Mouse (Mus musculus) brown adipose tissue, adult 24 weeks (tissue): ENCODE results near the gene Vps41. TPM values are rescaled to one million over a fixed set of nuclear protein-coding genes. Genes with fewer than 3 reads are reported as not detected.

ENCODE experiments used
- H3K27ac ChIP-seq: fragments of 200-500 bp; replicated peaks from 2 replicates; pipeline ENCODE4 v1.5.1; 2012; ENCODE audit warnings: low read depth, mild to moderate bottlenecking, low read length
- H3K4me1 ChIP-seq: fragments of 200-500 bp; 2 replicates; pipeline ENCODE4 v1.6.1; 2012; ENCODE audit warnings: low read length, mixed read lengths; ENCODE audit not compliant: control insufficient read depth, insufficient read depth, insufficient read length
- H3K4me3 ChIP-seq: fragments of 200-500 bp; 2 replicates; pipeline ENCODE4 v1.5.1; 2012; ENCODE audit warnings: low read depth, mild to moderate bottlenecking, low read length, moderate library complexity; ENCODE audit not compliant: insufficient read depth
- polyA plus RNA-seq: library from polyadenylated mRNA; stranded (reverse); fragments of >200 nt; gene quantifications from 2 replicates; pipeline ENCODE4 v1.2.4, GENCODE M21; 2012; ENCODE audit not compliant: missing spikeins, insufficient read depth, insufficient read length

Vps41 gene
- polyA plus RNA-seq, 1 experiment, result 42.3 TPM

DNA sequence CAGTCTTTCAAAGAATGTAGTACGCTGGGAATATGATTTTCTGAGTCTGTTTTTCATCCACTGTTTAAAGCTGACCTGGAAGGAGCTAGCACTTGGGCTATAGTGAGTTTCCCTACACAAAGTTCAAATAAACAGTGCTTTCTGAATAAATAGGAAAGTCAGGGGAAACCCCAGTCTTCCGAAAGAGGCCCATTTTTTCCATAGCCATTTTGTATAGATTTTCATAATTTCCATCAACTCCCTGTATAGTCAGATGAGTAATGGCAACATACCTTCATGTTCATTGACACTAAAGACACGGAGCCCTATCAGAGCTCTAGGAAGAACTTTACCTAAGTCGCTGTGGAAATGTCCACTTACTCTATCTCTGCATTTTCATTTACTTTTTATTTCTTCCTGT is 122.1 kb downstream of the Vps41 start:
- Histone ChIP-seq H3K4me1 (no peaks in the 10 kb centered on the region), H3K27ac (no peak overlapping the region), H3K4me3 (no peak overlapping the region)

DNA sequence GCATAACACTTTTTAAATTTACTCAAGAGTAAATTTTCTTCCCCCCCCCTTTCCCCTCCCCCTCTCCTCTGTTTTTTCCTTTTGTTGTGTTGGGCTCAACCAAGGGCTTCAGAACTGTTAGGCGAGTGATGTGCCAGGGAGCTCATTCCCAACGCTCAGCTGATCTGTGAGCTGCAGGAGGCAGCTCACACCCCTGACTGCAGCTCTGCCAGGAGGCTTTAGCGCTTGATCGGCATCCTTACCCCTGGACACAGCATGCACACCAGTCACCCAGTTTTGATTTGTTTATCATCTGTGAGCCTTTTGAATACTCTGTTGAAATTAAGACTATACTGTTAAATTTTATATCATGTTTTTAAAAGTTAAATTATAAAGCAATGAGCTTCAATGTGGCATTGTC is 123.3 kb downstream of the Vps41 start:
- Histone ChIP-seq H3K4me3 (no peak overlapping the region), H3K27ac (no peak overlapping the region), H3K4me1 (no peaks in the 10 kb centered on the region)

DNA sequence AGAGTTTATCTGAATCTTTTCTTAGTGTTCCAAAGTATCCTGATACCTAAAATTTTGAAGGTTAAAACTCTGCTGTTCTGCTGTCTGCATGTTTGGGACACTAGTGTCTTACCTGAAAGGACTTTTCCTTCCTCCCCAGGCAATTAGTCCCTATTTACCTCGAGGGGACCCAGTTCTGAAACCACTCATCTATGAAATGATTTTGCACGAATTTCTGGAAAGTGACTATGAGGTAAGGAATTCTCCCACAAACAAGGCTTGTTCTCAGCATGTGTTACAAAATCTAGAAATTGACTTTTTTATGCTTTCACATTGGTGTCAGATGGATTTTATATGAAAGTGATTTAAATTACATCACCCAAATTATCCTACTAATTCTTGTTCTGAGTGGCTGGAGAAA is 123.9 kb downstream of the Vps41 start:
- Histone ChIP-seq H3K4me3 (no peak overlapping the region), H3K4me1 (no peaks in the 10 kb centered on the region), H3K27ac (no peak overlapping the region)

DNA sequence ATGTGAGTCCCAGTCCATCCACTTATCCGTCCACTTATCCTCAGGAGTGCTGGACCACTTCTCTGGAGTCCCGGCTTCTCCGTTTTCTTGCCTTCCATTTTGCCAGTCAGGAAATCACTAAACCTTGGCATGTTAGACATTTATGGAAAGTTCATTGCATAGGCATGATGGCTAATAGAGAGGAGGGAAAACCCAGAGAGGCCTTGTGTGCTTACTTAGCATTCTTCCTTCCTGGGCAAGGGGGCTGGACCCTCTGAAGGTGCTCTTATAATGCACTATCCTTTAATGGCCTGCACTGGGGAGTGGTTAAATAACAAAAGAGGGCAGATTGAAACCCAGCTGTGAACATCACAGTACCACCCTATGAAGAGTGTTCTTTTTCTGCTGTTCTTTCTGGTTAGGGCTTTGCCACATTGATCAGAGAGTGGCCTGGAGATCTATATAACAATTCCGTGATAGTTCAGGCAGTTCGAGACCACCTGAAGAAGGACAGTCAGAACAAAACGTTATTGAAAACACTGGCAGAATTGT is 124.7 kb downstream of the Vps41 start:
- Histone ChIP-seq H3K4me1 (no peaks in the 10 kb centered on the region), H3K27ac (no peak overlapping the region), H3K4me3 (no peak overlapping the region)

DNA sequence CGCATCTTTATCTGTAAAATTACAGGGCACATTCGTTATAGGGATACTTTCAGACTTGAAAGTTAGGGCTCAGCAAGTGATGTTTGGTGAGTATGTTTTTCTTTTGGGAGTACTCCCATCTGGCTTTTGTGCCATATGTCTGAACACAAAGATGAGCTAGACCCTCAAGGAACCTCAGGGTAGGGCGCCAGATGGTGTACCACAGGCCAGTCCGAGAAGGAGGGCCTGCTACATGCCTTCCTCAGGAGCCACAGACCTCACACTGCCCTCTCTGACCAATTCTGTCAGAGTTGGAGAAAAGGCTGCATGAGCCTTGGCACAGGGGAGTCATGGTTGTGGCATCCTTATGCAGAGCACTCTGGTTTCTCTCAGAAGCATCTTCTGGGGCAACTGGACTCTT is 125.5 kb downstream of the Vps41 start:
- Histone ChIP-seq H3K4me1 (no peaks in the 10 kb centered on the region), H3K27ac (no peak overlapping the region), H3K4me3 (no peak overlapping the region)

DNA sequence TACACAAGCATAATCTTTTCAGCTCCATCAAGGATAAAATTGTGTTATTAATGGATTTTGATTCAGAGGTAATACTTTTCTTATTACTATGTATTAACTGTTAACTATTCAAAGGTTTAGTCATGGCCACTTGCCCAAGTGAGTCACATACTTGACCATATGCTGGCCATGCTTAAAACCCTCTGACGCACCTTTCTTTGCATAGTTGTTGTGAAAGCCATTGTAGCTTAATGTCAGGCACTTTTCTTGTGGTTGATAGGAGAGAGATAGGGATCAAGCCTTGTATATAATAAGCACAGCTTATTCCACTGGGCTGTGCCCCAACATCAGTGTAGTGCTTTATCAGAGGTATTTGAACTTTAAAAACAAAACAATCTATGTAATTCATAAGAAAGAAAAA is 126.5 kb downstream of the Vps41 start:
- Histone ChIP-seq H3K4me1 (no peaks in the 10 kb centered on the region), H3K4me3 (no peak overlapping the region), H3K27ac (no peak overlapping the region)

DNA sequence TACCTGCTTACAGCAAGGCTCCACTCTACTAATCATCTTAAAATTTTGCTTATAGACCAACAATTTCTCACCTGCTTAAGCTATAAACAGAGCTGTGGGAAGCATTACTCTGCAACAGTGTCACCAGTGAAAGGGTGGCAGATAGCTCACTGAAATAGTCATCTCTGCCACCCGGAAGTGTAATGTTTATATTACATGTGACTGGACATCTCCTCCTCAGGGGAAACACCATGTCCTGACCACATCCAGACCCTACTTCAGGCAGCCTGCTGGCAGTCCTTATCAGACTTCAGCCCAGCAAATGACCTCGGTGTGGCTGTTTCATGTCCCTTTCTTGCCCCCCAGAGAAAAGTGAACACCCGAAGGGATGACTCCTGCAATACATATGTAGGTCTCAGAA is 130.3 kb downstream of the Vps41 start:
- no peak overlapping the region for H3K4me3 ChIP-seq
- no peaks in the 10 kb centered on the region for H3K4me1 ChIP-seq
- no peak overlapping the region for H3K27ac ChIP-seq

DNA sequence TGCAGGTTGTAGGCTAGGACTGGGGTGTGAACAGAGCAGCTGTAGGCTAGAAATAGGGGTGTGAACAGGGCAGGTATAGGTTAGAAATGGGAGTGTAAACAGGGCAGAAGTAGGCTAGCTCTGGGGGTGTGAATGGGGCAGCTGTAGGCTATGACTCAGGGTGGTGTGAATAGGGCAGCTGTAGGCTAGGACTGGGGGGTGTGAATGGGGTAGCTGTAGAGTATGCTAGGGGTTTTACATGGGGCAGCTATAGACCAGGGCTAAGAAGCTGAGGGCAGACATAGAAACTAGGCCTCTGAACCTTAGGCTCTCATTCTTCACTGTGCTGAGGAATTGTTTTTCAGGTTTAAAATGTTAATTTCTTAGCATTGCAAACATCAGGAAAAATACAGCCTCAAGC is 132.5 kb downstream of the Vps41 start:
- H3K27ac ChIP-seq, result no peak overlapping the region
- no peak overlapping the region for H3K4me3 ChIP-seq
- no peaks in the 10 kb centered on the region for H3K4me1 ChIP-seq

DNA sequence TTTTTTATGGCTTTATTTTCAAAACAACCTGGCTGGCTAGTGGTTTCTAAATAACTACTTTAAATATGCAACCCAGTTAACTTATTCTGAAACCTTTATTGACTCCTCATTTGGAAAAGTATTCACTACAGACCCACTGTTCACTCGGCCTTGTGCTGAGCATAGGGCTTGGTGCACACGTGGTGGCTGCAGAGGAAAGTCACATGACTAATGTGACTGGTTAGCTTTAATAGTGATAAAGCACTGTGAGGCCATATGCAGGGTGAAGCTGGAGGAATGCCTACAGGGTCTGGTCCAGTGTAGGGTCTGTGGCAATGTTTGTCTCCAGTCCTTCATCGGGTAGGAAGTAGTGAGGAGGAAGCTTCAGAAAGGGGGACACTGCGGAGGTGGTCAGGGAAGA is 134.1 kb downstream of the Vps41 start:
- Histone ChIP-seq H3K4me1 (no peaks in the 10 kb centered on the region), H3K27ac (no peak overlapping the region), H3K4me3 (no peak overlapping the region)

DNA sequence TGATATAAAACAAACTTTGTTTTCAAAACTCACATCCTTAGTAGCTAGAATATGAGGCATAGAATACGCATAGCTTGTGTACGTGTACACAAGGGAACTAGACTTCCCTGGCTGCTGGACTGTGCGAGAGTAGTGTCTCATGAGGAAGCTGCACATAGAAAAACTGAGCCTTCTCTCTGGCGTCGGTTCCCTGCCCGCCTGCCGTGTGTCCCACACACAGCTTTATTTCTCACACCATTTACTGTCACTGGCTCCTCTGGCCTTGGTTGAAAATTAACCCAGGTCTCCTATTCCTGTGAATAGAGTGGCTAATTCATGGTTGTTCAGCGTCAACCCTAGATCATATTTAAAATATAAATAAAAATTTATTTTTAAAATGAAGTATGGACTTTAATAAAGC is 135.6 kb downstream of the Vps41 start:
- no peak overlapping the region for H3K27ac ChIP-seq
- no peak overlapping the region for H3K4me3 ChIP-seq
- no peaks in the 10 kb centered on the region for H3K4me1 ChIP-seq

DNA sequence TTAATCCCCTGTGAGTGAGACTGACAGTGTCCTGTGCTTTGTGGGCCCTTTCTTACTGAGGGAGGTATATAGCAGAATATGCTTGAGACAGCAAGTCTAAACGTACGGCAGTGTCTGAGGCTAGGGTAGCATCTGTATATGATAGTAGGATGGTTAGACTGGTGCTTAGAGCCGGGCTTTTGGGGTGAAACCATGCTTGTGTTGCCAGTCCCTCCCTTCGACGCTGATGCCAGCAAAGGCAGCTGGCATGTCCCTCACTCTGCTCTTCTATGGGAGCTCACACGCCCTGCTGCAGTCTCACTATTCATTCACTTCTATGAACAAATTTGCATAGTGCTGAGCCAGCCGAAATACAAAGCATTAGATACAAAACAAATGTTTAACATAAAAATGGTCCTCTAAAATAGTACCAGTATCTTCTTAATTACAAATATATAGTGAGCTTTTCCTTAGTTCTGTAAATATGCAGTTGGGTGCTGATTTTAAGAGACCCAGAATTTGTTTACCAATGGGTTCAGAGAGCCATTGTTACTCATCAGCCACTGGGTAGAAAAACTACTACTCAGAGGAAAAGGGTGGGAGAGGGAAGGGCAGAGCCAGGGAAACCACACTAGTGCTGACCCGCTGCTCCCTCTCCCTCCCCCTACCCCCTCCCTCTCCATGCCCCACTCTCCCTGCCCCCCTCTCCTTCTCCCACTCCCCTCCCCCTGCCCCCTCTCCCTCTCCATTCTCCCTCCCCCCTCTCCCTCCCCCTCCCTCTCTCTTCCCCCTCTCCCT is 139.1 kb downstream of the Vps41 start:
- H3K4me1 ChIP-seq, result no peaks in the 10 kb centered on the region
- H3K4me3 ChIP-seq, result no peak overlapping the region
- no peak overlapping the region for H3K27ac ChIP-seq

DNA sequence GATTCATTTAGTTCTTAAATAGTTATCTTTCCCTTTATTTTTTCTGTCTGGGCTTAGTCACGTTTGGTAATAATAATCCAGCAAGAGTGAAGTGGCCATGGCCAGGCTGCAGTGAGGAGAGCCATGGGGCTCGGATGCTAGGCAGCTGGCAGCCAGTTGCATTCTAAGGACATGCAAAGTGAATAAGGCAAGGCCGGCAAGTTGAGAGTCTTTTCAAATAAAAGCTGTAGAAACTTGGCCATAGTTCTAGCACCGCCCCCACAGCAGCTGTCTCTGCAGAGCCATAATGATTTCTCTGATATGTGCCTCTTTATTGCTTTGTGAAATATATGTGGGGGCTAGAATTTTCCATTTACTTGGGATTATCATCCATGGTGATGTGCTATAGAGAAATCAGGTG is 141.1 kb downstream of the Vps41 start:
- Histone ChIP-seq H3K27ac (no peak overlapping the region), H3K4me1 (no peaks in the 10 kb centered on the region), H3K4me3 (no peak overlapping the region)

DNA sequence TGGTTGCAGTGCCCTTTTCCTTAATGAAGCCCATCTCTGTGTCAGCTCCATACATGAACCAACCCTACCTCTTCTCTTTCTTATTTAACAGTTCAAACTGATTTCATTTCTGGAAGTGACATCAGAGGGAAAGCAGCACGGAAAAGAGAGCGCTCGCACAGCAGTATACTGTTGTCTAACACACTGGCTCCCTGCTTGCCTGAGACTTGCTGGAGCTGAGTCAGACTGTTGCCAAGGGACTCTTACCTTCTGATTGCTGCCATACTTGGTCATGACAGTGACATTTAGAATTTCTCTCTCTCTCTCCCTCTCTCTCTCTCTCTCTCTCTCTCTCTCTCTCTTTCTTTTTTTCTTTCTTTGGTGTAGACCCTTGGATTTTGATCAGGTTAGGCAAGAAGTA is 142.3 kb downstream of the Vps41 start:
- Histone ChIP-seq H3K4me3 (no peak overlapping the region), H3K27ac (no peak overlapping the region), H3K4me1 (no peaks in the 10 kb centered on the region)

DNA sequence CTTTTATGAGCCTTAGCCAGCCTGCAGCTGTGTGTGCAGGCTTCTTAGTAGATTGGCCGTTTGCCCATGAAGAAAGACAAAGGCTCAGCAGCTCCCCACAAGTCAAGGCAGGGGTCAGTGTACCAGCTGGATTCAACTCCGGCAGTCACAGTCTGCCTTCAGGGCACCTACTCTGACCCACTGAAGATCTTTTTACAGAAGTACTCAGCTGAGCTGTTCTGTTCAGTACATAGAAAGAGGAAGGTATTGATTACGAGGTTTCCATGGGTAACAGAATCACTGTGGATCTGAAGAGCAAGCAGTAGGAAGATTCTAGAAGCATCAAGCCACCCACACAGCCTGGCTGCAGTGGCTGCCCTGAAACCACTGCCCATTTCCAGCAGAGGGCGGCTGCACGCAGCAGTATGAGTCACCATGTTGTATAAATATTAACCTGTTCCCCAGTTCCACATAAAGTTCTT is 151.0 kb downstream of the Vps41 start:
- Histone ChIP-seq H3K4me1 (no peaks in the 10 kb centered on the region), H3K4me3 (no peak overlapping the region), H3K27ac (no peak overlapping the region)

DNA sequence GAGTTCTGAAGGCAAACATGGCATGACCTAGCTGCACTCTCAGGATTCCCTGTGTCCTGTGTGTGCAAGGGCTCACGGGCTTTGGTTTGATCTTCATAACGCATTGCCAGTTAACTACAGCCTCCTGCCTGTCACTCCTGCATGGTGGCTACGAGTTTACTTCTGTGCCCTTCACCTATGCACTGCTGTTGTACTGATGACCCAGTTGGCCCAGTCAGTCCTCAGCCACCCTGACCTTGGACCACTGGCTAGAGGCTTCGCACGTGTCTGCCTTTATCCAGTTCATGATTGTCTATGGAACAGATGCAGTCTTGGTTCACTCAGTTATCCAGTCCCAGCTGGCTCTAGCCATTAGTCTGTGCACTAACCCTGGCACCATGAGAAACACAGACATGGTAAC is 151.7 kb downstream of the Vps41 start:
- no peak overlapping the region for H3K27ac ChIP-seq
- no peak overlapping the region for H3K4me3 ChIP-seq

DNA sequence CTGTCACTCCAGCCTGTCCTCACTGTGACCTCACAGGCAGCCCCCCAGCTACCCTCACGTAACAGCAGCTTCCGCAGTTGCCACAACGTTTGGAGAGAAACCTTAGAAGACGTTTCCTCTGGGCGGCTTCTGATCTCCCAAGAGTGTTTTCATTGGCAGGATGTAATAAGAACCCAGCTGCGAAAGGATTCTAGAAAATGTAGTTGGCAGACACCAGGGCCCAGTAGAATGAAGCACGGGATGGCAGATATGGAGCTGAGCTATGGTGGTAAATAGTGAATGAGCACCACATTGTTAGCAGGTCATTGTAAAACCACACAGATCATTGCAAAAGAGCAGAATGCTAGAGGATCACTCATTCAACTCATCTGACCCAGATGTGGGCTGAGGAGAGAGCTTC is 158.2 kb downstream of the Vps41 start:
- Histone ChIP-seq H3K27ac (no peak overlapping the region), H3K4me3 (no peak overlapping the region), H3K4me1 (no peaks in the 10 kb centered on the region)

More for the DNA sequence above, 151.7 kb downstream of the Vps41 start:
- H3K4me1 ChIP-seq, result no peaks in the 10 kb centered on the region
